Mouse (Mus musculus) liver, adult 2 months (tissue): ENCODE measurements around the gene Clasp1.

Experiments used
- CTCF ChIP-seq: fragments of 200-500 bp; IDR thresholded peaks from 2 replicates; pipeline ENCODE4 v1.5.1; 2011; ENCODE audit warnings: low read depth, low read length, control low read depth
- POLR2A ChIP-seq: fragments of 200-500 bp; IDR thresholded peaks from 2 replicates; pipeline ENCODE4 v1.6.1; 2011; ENCODE audit warnings: low read length, control low read depth; ENCODE audit not compliant: insufficient read depth; ENCODE audit errors: extremely low read depth

- TF ChIP-seq POLR2A (no peak), CTCF (no peak)
Measured at GRCm38 (mm10) chr1:118501691-118502090, 112.8 kb downstream of the Clasp1 start.
